Mouse (Mus musculus) right cerebral cortex, postnatal 4 days (tissue): ENCODE results near the gene Rps11.
"Not testable (repeated sequence)": the region's sequence is repeated elsewhere in the genome, so short reads cannot be mapped to it uniquely, and the experiment has no call there.

Source experiments
- DNase-seq: peaks from one replicate; pipeline ENCODE4 v3.0.0-alpha.2; 2022

Rps11 gene

DNA sequence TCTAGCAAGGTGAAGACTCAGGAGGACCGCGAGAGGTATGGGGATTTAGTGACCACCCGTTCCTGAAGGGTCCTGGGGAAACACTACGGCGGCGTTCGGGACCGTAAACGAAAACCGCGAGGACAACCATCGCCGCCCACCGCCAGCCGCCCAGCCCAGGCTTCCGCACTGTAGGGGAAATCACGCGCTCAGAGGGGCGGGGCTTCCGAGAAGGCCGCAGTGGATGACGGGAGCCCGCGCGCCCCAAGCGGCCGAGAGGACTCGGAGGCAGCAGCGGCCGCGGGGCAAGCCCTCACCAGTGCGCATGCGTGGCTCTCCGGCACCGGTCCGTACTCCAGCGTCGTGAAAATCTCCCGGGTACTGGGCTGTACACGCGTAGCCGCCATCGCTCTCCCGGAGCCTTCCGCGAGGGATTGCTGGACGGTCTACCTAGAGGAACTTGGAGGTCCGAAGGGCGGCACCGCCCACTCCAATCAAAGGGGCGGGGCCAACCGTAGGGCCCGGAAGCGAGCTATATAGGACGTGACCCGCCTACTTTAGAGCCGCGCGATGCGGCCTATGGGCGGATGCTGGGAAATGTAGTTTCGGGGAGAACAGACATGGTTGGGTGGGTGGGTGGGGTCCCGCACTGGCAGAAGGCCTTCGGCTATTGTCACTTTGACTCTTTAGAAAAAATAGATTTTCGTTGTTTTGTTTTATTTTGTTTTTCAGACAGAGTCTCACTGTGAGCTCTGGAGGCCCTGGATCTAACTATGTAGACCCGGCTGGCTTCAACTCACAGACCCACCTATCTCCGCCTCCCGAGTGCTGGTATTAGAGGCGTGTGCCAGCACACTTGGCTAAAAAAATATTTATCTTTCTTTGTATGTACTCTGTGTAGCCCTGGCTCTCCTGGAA lies 30.1 kb upstream of the Rps11 start, which contains the start of the genes Pih1d1 and Aldh16a1:
Pih1d1 (plus strand) TSS at position 208 of the 897 bp plus-strand sequence.
Aldh16a1 (minus strand) TSS at position 489 of the 897 bp plus-strand sequence.
- DNase-seq, result peak; percentile 98

DNA sequence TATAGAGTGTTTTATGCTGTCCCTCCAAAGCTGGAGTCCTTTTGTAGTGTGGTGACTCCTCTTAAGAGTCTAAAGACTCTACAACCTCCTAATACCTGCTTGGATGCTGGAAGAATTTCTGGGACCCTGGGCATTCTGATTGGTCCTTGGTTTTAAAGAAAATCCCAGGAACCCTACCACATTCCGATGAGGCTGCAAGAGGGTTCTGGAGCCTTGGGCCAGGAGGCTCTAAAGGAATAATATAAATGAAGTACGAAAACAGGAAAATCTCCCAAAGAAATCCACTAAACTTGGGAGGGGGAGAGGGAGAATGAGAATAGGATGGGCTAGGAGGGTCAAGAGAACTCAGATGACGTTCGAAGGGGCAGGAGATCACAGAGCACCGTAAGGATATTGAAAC lies 29.3 kb upstream of the Rps11 start:
- DNase-seq, result no peak

DNA sequence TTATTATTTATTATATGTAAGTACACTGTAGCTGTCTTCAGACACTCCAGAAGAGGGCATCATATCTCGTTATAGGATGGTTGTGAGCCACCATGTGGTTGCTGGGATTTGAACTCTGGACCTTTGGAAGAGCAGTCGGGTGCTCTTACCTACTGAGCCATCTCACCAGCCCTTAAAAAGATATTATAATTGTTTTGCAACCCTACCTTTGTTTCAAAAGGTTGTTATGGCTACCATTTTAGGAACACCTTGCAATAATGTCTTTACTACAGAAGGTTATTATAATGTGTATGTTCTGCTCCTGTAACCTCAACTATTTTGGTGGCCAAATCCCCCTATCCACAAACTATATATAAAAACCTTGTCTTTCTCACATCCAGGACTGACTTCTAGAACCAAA lies 28.8 kb upstream of the Rps11 start:
- not testable (repeated sequence) for DNase-seq

DNA sequence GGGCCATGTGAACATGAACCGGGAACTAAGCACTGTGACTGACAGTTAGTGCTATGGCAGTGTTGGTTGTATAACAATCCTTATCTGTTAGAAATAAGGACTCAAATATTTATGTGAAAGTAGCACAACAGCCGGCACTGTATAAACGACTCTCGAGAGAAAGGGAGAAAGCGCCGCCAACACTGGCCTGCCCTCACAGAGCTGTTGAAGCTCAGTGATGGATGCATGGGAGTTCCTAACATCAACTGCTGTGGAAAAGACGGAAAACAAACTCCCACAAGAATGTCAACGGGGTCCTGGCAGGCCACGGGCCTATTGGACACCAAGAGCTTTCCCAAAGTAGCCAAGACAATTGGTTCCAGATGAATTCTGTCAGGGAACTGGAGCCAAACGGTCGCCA lies 27.1 kb upstream of the Rps11 start:
- DNase-seq, result no peak

DNA sequence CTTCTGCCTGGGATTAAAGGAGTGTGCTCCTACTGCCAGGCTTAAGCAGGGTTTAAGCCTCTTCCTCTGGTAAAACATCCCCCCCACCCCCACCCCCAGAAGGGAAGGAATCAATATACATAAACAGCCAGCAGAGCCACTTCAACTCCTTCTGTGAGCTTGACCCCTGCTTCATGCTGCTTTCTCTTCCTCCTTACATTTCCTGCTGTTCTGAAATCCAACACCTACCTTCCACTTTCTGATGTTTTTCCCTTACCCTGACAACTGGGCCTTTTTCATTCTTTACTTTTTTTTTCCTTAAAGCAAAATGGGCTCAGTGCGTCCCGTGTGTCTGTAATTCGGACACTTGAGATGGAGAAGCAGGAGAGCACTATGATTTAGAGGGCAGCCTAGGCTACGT lies 26.1 kb upstream of the Rps11 start:
- no peak for DNase-seq

DNA sequence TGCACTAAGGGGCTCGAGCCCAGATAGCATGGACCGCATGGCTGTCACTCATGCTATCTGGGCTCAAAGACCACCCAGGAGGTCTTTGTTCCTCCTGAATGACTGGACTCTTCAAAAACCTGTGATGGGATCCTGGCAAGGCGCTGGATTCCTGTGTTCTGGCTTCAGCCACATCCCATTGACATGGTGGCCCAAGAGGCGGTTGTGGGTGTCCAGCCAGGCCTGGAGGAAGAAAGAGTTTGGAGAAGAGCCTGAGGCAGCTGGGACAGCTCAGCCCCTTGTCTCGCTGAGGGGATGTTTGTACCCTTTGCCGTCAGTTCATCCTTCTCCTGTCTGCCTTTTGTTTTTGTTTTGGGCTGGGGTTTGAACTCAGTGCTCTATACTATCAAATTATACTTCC lies 25.3 kb upstream of the Rps11 start:
- no peak for DNase-seq

DNA sequence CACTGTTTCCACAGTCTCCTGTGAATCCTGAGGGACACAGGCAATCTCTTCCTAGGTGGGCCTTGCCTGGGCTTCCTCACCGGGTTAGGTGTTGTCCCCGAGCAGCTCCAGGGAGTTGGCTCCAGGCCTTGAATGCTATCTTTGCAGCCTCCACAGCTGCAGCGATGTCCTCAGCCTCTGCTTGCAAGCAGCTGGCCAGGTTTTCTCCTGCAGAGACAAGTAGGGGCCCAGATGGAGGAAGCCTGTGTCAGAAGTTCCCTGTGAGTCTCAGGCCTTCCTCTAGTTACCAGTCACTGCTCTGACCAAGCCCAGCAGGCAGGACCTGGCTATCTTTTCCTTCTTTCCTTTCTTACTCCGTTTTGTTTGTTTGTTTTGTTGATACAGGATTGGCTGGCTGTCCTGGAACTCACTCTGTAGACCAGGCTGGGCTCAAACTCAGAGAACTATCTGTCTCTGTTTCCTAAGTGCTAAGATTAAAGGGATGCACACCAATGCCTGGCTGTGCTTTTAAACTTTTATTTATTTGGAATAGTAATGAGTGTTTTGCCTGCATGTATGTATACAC lies 24.4 kb upstream of the Rps11 start:
- no peak for DNase-seq

DNA sequence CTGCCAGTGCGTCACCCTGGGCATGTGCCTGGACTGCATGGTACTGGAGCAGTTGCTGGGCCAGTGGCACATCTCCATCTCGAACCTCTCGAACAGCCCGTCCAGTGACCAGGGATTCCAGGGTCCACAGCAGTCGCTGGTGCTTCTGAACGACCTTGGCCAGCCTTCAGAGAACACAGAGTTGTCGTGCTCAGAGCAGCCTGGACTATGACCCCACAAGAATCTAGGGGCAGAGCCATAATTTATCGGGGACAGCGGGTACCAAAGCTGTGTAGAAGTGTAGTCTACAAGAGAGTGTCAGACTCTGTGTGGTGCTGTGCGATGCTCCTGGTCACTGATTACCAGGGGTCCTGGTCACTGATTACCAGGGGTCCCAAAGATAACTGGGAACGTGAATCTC lies 23.7 kb upstream of the Rps11 start:
- DNase-seq, result no peak

DNA sequence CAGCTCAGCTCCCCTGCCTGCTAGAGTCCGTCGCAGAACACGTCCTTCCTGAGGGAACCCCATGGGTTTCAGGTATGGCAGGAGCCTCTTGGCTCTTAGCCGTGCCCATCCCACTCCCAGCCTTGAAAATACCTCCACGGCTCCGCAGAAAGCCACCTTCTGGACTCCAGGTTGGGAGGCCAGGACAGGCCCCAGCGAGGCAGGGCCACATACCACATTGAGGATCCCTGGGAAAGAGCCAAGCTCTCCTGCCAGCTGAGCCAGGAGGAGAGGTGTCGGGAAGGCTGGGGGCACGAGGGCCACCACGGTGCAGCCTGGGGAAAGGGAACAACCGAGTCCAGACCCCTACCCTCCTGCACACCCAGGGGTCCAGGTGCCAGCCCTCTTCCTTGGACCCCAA lies 23.0 kb upstream of the Rps11 start:
- no peak for DNase-seq

DNA sequence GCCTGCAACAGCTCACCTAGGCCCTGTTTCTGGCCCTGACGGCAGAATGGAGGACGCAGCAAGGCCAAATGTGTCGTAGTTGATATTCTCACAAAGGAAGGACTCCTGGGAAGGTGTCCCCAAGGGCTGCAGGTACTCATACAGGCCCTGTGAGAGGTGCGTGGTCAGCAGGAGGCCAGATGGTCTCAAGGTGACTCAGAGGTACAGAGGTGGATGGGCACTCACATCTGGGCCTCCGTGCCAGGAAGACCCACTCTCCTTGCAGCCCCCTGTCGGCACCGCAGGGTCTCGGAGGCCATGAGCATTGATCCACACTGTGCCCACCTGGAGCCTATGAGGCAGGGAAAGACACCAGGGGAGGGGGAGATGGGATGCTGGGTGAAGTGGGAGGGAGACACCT lies 21.2 kb upstream of the Rps11 start:
- DNase-seq, result no peak

DNA sequence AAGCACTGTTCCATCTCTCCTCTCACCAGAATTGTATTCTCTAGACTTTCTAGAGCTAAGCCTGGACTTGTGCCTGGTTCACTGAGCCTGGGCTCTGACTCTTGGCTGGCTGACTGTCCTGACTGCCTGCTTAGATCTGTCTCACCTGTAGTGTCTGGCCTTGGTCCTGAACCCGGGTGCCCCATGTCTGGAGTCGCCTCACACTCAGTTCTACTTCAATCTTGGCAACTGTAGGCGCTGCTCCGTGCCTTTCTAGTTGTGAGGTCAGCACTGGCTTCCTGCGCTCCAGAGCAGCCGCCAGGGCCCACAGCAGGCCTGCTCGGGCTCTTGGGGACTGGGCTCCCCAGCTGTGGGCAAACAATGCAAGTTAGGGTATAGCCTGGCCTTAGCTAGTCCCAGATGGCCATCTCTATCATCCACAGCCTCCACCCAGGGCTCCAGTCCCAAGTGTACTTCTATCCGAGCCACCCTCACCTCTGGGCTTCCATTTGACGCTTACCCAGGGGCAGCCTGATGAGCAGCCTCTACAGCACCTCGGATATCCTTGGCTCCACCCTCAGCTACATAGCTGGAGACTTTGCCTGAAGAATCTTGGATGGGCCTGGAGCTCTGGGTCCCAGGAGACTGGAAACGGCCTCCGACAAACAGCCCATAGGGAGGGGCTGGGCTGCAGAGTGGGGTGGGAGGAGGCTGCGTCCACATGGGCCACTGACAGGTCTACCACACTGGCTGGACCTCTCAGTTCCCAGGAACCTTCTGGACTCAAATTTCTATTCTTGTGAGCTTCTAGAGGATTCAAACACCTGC lies 20.3 kb upstream of the Rps11 start:
- no peak for DNase-seq

DNA sequence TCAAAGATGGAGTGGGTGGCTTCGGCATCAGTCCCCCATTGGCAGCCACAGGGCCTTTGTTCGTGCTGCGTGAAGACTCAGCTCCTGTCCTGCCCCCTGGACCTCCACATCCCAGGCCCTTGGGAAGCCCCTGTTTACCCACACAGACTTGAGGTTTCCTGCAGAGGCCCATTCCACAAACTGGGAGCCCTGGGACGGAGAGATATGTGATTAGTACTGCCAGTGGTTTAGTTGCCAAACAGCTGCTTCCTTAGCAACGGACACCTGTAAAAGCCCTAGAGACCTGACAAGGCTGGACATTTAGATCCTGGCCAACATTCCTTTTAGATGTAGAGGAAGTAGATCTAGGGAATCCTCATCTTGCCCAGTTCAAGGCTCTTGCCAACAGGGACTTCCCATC lies 17.7 kb upstream of the Rps11 start:
- no peak for DNase-seq

DNA sequence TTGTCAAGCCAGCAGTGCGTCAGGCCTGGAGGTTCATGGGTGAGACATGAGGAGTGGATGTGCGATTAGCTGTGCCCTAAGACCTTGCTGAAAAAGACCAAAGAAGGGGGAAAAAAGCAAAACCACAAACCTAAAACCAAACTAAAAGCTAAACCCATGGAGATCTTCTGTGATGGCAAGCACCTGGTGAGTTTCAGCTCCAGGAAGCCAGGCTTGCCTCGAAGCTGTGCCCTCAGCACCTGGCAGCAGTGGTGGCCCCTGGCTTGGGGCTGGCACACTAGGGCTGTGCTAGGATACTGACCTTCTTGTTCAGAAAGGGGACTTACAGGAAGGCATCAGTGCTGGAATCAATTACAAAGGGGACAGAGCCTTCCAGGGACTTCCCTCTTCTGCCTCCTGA lies 17.1 kb upstream of the Rps11 start:
- no peak for DNase-seq

DNA sequence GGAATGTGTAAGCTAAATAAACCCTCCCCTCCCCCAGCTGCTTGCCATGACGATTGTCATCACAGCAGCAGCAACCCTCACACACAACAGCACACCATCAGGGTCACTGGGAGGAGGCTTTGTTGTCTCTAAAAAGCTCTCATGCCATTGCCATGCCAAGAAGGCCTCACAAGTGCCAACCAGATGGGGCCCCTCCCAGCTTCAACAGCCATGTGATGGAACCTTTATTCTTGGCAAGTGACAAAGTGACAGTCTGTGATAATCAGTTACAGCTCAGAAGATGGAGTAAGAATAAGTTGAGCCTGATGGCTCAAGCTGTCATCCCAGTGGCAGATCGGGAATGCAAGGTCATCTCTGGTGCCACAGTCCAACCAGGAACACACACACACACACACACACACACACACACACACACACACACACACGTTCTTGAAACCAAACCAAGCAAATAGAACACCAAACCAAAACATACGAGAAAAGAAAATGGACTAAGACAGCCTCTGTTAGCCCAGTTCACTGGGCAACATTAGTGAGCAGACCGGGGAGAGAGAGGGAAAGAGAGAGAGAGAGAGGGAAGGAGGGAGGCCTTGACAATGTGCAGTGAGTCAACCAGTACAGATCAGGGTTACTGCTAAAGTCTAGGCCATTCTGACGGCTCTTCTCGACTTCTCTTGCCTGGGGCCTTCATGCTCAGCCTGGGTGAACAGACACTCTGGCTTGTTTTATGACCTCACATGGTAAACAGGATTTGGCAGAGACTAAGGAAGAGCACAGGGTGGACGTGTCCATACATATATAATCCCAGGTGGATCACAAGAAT lies 15.9 kb upstream of the Rps11 start:
- DNase-seq, result no peak

DNA sequence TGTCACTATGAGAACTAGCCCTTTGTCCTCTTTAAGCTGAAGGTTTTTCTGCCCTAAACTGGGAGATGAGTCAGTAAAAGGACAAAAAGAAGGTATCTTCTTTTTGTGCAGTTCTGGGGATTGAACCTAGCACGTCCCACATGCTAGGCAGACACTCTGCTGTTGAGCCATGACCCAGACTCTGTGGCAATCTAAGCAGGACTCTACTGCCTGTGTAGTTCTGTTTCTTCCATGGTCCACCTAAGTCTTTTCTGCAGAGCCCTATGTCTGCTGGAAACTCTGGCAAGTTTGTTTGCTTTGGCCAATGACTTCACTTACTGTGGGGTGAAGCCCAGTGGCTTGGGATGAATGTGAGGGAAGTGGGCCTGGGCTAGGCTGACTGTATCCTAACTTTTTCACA lies 14.2 kb upstream of the Rps11 start:
- no peak for DNase-seq

DNA sequence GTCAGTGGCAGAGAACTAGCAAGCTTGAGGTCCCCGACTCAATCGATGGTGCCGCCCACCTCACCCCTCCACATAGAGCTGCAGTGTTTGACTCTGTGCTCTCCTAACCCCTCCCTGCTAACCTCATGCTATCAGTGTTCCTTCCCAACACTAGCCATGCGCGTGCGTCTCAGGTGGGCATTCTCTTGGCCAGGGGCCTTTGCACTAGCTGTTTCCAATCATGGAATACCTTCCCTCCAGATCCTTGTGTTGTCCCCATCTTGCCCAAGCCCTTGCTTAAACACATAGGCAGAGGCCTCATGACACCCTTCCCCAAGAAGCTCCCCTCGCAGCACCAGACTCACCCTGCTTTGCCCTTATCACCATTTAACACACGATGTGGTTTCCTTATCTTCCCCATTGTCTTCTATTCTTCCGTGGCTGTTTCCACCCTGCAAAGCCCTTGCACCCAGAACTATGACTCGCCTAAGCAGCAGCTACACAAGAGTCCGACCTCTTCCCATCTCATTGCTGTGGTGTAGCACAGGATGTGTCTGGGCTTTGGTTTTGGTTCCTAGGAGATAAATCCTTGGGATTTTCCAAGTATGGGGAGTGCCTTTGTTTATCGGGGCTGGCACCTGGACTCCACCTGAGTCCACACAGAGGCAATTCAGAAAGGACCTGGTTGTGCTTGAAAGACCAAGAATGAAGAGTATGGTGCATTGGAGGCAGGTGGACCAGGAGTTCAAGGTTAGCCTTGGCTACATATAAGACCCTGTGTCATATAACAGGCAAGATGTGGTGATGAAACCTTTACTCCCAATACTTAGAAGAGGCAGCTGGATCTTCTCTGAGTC lies 13.2 kb upstream of the Rps11 start:
- DNase-seq, result no peak

DNA sequence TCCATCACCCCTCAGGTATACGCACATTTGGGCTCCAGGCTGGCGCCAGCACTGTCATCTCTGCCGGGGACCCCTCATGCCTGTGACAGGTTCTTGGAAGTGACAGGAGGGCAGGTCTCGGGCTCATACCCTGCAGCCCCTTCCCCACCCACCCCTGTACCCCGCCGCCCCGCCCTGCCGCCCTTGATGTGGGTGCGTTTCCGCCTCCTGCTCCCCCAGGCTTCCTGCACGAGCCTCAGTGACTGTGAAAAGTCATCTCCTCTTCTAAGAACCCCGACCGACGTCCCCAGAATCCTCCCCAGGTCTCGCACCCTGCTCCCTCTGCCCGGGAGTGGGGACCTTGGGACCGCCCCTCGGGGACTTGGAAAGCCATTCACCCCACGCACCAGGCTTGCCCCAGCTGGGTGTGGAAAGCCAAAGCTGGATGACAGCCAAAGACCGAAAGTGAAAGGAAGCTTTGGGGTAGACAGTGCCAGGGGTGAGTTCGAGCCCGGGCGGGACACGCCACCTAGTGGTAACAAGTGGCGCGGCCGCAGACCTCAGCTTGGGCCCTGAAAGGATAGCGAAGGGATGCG lies 11.8 kb upstream of the Rps11 start, which contains the start of the genes Gm45713 and Flt3l:
Gm45713 (minus strand) TSS at position 239 of the 575 bp plus-strand sequence.
Flt3l (minus strand) TSS at position 440 of the 575 bp plus-strand sequence.
- peak; percentile 77 for DNase-seq

DNA sequence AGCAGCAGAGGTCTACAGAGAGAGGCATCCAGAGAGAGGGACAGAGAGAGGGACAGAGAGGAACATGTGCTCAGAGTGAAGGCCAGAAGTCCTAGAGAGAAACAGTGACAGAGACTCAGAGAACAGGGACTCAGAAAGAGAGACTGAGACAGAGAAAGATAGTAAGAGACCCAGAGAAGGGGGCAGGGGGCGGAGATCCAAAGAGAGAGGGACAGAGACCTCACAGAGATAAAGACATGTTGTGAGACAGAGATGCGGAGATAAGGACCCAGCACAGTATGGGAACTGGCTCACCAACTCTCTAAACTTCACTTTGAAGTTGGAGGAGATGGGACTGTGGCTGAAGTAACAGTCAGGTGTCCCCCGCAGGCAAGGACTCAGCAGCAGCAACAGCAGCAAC lies 11.1 kb upstream of the Rps11 start:
- no peak for DNase-seq

DNA sequence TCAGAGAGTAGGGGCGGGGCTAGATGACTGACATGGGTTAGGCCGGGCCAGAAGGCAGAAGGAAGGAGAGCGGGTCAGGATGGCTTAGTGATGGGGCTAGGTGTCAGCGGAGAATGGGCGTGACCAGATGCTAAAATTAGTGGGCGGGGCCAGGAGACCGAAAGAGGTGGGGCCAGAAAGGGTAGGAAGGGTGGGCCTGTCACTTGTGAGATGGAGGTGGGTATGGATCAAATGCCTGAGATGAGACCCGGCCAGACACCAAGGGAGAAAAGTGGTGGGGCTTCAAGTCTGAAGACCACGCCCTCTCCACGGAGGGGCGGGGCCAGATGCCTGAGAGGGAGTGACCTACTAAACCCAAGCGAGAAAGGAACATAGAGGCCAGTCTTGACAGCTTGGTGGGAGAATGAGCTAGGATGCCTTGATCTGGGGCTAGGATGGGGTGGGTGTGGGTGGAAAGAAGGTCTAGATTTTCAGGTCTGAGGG lies 10.3 kb upstream of the Rps11 start:
- DNase-seq, result no peak

DNA sequence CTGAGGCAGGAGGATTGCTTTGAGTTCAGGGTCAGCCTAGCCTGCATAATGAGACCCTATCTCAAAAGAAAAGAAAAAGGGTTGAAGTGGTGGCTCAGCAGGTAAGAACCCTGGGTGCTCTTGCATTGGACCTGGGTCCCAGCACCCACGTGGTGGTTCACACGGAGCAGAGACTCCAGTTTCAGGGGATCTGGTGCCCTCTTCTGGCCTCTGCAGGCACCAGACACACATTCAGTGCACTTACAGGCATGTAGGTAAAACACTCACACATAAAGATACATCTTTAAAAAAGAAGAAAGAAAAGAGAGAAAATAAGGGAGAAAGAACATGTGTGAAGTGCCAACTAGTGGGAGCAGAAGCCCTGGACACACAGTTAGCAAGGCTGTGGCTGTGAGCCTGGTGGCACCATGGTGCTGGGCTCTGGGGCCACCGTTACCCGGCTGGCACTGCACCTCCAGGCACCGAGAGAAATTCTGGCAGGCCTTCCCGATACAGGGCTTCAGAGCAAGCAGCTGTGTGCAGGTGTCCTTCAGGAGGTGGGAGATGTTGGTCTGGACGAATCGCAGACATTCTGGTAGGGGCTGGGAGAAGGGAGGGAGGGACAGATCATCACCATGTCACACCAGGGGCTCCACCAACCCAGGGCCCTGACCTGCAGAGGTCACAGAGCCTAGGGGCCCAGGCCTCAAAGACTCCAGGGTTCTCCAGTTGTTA lies 9.4 kb upstream of the Rps11 start:
- no peak for DNase-seq
